Mouse (Mus musculus) WW6 (cell line): ENCODE measurements around the gene Fnip2.
"Not testable (repeated sequence)": the region's sequence is repeated elsewhere in the genome, so short reads cannot be mapped to it uniquely, and the experiment has no call there.

Experiments
- DNase-seq: peaks from one replicate; pipeline ENCODE4 v3.0.0-alpha.2; 2013; ENCODE audit warnings: low read depth, low spot score

The Fnip2 gene

DNA sequence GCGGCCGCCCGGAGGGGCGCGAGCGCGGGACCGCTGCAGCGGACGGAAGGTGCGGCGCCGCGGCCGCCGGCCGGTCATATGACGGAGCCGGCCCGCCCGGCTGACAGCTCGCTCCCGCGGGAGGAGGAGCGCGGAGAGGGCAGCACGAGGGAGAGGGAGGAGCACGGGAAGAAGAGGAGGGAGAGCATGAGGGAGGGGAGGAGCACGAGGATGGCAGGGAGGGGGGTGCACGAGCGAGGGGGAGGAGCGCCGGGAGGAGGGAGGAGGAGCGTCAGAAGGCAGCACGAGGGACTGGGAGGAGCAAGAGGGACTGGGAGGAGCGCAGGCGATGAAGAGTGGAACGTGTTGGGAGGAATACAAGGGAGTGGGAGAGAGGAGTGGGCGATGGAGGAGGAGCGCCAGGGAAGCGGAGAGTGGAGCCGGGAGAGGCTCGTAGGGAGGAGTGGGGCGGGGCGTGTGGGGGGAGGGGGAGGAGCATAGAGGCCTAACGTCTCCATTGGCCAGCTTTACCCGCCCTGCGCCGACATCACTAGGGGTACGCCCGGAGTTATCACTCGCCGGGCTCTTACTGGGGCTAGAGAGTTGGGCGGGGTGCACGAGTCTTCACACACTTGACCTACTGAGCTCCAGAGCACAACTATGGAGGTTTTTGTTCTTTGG is at the start of gene Fnip2:
TSS of gene Fnip2 (minus strand) at position 94 of the 660 bp plus-strand sequence.
- peak; percentile 86 for DNase-seq

DNA sequence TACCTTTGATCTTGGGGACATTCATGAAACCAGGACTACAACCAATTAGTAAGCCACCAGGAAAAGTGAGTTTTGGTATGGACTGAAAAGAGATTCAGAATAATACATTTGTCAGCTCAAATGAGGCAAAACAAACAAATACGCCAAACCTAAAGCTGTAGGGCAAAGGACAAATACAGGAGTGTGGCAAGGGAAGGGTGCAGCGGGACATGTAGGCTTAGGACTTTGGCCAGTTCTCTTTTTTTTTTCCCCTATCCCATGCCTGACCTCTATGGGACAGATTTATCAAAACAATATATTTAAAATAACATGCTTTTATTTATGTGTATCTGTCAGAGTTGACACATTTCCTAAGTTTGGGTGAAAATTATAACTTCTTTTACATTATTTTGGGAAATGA is 42.3 kb upstream of the Fnip2 start:
- DNase-seq = no peak

DNA sequence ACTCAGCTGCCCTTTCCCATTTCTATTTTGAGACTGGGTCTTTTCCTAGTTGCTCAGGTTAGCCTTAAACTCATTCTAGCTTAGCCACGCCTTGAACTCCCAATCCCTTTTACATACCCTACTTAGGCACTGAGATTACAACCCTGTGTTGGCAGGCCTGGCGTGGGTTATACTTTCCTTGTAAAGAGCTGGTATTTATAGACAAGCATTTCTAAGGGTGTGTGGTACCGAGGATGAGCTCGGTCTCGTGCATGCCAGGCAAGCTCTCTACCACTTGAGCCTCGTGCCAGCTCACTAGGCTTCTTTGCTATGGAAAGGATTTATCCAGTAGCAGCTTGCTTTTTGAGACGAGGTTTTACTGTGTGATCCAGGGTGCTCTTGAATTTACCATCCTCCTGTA is 27.9 kb upstream of the Fnip2 start:
- no peak for DNase-seq

DNA sequence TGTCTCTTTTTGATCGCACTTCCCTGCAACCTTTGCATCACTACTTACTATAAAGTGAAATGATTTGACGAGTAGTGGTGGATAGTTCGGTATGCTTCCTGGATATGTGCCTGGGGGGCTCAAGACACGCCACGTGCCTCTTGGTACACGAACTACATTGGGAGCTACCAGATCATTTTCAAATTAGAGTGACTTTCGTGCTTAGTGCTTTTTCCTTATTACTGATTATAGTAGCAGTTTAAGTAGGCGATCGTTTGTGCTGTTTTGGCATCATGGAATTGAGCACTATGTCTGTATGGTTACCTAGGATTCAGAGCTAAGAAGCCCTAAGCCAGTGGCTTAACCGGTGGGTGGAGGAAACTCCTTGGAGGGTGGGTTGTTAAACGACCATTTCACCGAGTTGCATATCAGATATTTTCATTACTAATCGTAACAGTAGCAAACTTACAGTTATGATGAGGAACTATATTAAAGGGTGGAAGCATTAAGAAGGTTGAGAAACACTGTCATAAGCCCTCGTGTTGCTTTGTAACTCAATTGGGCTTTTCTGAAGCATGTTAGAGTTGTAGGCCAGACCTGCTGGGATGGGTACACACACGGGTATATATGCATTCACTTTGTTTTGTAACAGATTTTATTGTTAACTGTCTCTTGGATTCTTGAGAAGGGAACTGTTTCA is 24.3 kb upstream of the Fnip2 start:
- DNase-seq = no peak

DNA sequence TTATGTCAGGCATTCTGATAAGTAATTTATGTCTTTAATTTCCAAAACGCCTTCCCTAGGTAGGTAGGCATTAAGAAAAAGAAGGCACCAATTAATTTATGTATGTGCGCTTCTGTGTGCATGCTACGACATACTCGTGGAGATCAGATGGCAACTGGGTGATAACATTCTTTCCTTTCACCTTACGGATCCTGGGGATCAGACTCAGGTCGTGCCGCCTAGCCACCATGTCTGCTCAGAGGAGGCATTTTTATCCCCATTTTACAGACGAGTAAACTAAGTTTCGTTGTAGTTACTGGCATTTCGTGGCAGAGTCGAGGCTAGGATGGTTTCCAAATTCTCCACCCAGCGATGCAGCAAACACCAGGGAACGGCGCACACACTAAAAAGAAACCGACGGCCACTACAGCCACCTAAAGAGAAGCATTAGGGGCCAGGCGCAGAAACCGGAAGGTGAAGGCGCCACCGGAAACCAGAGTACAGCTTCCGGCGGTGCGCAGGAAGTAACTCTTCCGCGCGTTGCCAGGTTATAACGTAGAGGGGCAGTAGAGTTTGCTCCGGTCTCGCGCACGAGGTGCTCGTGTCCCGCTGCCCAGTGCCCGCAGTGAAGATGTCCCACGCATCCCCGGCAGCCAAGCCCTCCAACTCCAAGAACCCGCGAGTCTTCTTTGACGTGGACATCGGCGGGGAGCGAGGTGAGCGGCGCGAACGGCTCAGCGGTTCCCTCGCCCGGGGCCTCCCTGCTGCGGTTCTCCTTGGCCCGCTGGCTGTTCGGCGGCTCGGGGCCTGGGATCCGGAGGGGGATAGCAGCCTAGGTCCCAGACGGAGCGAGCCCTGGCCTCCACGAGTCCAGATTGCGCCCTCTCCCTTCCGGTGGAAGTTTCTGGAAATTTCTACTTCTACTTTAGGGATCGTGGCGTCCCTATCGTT is 23.5 kb upstream of the Fnip2 start, which contains the start of gene Ppid:
TSS of gene Ppid (plus strand) at position 480 of the 930 bp plus-strand sequence.
- DNase-seq = peak; percentile 61

DNA sequence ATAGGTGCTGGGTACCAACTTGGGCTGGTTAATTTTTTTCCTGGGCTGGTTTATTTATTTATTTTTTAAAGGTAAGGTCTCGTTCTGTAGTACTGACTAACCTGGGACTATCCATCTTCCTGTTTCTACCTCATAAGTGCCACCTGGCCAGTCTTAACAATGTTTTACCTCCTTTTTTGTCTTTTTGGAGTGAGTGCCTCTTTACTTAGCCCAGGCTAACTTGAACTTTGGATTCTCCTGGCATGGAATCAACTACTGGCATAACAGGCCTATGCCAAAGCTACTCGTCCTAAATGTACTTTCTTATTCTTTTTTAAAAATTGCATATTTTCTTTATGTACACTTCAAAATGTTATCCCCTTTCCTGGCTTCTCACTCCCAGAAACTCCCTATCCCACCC is 22.1 kb upstream of the Fnip2 start:
- DNase-seq = no peak

DNA sequence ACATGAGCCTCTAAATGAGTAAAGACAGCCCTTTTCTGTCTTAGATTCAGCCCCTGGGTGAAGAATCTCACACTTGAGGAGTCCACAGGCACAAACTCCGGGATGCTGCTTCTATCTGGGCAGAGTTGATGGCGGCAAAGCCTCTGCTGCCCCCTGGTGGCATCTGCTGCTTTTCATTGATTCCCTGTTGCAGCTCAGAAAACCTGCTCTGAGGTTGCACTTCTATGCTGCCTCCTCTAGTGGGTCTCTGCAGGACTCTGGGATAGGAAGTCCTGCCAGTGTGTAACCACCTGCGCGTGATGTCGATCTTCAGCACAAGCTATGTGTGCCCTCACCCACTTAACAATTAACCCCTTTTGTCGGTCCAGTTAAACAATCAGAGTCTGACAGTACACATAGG is 19.2 kb upstream of the Fnip2 start:
- DNase-seq = peak; percentile 79

DNA sequence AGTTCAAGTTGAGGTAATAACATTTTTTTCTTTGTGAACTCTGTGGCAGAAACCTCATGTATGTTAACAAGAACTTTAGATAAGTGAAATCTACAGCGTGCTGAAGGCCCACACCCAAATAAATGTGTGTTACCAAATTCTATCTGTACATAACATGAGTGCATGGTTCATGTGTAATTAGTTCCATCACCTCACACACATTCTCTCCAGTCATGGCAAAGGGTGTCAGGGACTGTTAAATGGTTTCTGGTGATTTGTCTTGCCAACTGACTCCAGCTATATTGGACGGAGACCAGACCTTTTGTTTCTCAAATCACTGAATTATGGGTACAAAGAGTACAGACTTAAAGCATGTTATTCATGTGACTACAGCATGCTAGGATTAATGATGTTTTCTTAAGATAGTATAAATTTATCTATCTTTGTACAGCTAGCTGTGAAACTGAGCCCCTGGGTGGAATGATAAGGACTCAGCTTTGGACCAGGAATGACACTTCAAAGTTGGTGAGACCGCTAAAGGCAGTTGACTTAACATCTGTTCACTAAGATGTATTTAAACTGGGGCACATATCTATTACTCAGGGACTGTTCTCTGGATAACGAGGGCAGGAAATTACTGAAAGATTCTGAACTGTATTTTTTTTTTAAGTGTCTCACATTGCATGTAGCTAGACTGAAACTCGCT is 12.4 kb upstream of the Fnip2 start:
- DNase-seq = no peak

DNA sequence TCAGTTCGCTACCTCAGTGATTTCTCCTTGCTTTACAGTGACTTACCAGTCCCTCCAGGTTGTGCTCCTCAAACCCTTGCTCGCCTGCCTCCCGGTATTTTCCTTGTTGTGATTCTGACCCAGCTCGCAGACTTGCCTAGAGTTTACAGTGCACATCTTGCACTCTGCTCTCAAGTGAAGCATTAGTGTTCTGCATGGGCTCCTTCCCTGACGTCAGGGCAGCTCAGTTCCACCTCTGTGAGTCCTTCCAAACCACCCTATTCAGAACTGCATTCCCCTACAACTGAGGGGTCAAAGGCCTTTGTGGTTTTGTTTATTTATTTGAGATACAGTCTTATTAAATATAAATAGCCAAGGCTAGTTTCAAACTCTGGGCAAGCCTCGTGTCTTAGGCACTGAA is 10.6 kb upstream of the Fnip2 start:
- no peak for DNase-seq

DNA sequence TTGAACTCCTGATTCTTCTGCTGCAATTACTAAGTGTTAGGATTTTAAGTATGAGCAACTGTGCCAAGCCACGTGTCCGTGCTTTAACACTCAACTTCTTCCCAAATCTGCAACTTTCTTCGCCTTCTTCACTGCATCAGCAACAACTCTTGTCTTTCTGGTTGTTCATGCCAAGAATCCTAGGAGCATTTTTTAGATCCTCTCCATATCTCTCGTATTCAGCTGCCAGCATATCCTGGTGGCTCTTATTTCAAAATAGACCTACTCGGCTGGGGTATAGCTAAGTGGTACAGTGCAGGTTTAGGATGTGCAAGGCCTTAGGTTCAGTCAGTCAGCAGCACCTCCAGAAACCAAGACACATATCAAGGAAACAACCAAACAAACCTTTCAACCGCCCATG is 10.0 kb upstream of the Fnip2 start:
- DNase-seq = no peak

DNA sequence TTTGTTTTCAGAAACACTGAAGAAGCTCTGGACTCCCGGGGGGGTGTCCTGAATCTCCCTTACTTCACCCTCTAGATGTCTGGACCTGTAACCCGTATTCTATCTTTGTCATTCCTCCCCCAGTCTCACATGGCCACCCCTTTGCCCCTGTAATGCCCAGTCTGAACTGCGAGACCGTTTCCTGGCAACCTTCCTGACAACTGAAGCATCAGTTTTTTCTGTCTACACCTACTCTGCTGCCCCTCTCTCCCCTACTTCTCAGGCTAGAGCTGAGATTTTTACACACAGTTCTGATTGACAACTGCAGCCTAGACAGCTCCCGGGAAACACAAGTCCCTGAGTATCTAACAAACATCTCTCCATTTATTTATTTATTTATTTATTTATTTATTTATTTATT is 9.3 kb upstream of the Fnip2 start:
- no peak for DNase-seq

DNA sequence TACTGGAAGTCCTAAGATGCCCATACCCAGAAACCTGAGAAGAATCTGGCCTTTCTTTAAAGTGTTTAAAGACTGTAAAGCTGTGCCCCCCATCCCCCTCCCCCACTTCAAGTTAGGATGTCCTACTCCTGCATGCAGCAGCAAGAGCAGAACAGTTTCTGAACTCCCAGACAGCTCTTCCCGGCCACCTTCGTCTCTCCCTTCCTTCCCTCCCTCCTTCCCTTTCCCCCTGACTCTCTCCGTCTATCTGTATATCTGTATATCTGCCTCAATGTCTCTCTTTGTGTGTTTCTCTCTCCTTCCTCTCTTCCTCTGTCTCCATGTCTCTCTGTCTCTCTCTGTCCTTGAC is 8.8 kb upstream of the Fnip2 start:
- no peak for DNase-seq

DNA sequence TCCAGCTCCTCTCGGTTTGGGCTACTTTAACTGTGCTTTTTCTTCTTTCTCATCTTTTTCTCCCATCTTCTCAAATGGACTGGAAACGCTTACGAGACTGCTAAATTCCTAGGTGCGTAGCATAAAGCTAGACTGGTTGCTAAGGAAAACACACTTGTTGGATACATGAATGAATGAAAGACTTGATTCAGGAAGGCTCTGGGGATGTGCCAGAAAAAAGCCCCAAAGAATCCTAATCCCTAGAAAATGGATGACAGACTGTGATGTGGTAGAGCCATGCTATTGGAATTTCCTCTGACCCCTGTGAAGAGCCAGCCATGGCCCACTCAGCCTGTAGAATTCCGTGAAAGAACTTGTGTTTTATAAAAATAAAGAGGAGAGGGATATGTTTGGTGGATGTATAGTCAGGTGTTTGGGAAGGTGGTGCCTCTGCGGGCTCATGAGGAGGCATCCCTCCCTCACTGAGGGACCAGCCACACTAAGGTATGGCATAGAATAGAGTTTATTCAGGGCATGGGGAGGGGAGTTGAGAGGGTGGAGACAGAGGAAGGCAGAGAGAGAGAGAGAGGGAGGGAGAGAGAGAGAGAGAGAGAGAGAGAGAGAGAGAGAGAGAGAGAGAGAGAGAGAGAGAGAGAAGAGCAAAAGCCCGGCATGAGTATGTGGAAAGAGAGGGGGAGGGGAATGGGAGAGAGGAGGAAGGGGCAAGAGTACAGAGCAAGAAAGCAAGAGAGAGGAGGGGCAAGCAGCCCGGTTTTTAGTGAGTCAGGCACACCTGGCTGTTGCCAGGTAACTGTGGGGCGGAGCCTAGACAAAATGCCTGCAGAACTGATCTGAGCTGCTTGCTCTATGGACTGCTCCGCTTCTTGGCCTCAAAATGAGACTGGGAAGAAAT is 8.2 kb upstream of the Fnip2 start:
- no peak for DNase-seq

DNA sequence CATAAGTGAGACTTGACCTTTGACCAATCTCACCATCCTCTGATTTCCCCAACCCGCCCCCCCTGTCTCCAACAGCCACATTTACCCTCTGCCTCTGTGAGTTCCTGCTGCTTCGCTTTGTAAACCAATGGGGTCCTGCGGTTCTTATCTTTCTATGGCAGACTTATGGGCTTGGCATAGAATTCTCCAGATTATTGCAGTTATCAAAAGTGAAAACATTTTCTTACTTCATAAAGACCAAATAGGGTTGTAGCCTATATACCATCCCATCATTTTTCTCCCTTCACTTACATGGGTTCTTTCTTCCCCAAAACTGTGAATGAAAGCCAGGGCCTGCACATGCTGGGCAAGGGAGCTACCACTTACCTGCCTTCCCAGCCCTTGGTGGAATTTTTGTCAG is 6.7 kb upstream of the Fnip2 start:
- DNase-seq = no peak

DNA sequence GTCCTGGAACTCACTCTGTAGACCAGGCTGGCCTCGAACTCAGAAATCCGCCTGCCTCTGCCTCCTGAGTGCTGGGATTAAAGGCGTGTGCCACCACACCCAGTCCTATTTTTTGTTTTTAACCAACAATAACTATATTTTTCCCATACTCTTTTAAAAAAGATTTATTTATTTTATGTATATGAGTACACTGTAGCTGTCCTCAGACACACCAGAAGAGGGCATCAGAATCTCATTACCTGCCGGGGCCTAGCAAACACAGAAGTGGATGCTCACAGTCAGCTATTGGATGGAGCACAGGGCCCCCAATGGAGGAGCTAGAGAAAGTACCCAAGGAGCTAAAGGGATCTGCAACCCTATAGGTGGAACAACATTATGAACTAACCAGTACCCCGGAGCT is 5.8 kb upstream of the Fnip2 start:
- not testable (repeated sequence) for DNase-seq

DNA sequence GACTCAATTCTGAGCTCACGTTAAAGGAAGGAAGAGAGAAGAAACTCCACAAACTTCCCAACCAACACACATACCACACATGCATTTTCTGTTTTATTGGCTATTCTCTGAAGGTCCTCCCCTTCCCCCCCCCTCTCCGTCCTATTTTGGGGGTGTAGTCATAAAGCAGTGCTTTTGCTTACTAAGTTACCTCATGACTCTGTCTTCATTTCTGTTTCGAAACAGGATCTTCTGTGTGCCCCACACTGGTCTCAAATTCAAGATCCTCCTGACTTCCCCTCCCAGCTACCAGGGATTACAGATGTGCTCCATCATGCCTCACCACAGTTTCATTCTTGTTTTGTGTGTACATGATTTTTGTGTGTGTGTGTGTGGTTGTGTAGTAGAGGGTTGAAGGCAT is 4.8 kb upstream of the Fnip2 start:
- DNase-seq = no peak

DNA sequence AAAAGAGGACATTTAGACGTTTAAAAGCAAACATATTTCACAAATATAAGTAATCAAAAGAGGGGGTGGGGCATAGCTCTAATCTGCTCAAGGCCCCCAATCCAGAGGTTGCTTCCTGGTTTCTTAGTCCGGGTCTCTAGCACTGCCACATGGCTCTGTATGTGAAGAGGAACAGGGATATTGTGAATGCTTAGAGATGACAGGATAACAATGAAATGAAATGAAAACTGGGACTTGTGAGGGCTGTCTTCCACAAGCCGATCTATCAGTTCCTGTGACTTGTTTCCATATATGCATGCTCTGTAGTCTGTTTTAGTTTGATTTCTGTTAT is 1.7 kb upstream of the Fnip2 start:
- DNase-seq = no peak

DNA sequence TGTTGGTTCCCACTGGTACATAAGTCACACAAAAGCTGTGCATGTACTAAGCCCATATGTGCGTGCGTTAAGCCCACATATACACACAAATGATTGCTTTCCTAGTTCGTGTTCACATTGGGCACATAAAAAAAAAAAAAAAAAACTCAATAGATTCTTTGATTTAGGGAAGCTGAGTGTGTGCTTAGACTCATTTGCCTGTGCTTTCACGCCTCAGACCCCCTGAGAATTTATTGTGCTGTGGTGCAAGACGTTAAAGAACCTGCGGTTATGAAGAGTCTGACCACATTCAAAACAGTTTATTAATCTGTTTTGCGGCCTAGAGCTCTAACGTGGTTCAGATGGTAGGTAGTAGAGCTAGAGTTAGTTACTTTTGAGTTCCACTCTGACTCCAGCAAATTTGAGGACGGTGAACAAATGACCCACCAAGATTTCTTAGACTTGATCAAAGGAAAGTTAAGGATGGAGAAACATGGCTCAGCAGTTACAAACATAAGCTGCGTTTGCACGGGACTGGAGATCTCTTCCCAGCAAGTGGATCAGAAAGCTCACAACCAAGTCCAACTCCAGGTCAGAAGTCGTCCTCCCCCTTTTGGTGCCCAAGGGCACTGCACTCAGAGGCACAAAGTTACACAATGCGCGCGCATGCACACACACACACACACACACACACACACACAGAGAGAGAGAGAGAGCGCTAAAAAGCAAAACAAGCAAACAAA is 1.2 kb upstream of the Fnip2 start:
- peak; percentile 20 for DNase-seq

DNA sequence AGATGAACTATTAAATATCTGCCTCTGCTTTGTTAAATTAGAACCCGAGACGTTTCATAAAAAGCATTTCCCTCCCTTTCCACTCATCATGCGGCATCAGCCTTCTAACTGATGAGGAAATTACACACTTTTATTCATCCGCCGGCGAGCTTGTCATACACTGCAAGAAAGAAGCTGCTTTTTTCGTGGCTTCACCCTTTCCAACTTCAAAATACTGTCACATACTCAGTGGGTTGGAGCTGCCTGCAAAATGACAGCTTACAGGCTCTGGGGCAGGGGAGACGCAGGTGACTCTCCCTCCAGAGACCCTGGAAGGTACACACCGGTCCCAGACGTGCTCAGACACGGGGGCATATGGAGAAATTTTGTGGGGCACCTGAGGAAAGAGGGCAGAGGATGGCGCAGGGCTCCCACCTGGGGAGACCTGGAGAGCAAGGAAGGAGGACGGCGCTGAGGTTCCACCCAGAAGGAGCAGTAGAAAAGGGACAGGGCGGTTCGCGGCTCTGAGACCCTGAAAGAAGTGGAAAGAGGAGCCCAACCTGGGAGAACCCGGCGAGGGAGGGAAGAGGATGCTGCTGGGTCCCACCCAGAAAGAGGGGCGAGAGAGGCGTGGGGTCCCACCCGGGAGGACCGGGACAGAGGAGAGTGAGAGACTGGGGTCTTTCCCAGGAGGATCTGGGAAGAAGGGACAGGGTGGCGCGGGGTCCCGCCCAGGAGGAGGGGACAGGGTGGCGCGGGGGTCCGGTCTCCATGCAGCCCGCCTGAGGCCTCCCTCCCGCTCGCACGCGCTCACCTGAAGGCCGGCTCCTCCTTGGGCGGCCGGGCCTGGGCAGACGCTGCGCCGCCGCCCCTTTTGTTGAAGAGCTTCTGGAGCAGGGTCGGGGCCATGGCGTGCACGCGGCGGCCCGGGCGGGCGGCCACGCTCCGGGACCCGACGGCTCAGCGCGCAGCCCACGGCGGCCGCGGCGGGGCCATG is 592 bp downstream of the Fnip2 start:
- DNase-seq = peak; percentile 33
